Mouse (Mus musculus): ENCODE results near the gene Nptn. TPM values are rescaled to one million over a fixed set of nuclear protein-coding genes. Genes with fewer than 3 reads are reported as not detected.

The Nptn gene
- polyA plus RNA-seq (2015; fragmentation: Illumina TruSeq; extraction: RNeasy Lipid Tissue Mini Kit (QIAGEN cat#74804); ENCODE audit: insufficient read depth, low read depth, low replicate concordance), result 31.9 TPM

GRCm38 (mm10) chr9:58581958-58582540 lies at the start of gene Nptn:
Gene Nptn, plus strand, starts transcription at chr9:58582240.

DNA sequence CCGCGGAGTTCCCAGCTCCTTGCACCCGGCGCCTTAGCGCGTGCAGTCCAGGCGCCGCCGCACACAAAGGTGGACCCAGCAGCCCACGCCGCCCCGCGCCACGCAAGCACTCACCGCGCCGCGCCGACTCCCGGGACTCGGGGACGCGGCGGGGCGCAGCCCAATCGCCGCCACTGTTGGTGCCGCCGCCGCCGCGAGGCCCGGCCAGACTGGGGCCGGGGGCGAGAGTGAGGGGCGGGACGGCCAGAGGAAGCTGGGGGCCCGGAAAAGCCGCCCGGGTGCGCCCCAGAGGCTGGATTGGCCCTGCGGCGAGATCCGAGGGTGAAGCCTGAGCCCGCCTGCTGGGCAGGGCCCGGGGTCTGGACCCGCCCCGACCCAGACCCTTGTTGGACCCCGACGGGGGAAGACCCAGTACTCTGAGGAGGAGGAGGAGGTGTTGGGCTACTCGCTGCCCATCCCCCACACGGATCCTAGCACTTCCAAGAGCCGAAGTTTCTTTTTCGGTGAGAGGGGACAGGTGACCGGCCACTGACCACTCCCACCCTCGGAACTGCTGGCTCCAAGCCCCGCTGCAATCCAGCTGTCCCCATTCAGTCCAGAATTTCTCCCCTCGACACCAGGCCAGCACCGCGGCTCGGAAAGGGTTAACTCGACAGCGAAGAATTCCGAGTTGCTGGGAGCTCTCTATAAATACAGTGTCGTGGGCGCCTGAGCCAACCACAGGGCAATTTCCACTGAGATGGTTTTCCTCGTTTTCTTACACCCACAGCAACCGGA lies 26.9 kb upstream of the Nptn start, which contains the start of gene Cd276:
Cd276 (minus strand) TSS at position 530 of the 777 bp plus-strand sequence.

Other genes with a start within 250 kb of the Nptn start
- gene Tbc1d21, start 211.8 kb upstream of the Nptn start, polyA plus RNA-seq (2015; fragmentation: Illumina TruSeq; extraction: RNeasy Lipid Tissue Mini Kit (QIAGEN cat#74804); ENCODE audit: insufficient read depth, low read depth, low replicate concordance), result not detected
- gene Insyn1, start 93.6 kb upstream of the Nptn start, polyA plus RNA-seq (2015; fragmentation: Illumina TruSeq; extraction: RNeasy Lipid Tissue Mini Kit (QIAGEN cat#74804); ENCODE audit: insufficient read depth, low read depth, low replicate concordance), result 1.6 TPM
- 1.6 TPM for gene Cd276, start 26.8 kb upstream of the Nptn start, polyA plus RNA-seq (2015; fragmentation: Illumina TruSeq; extraction: RNeasy Lipid Tissue Mini Kit (QIAGEN cat#74804); ENCODE audit: insufficient read depth, low read depth, low replicate concordance)
- gene Rec114, start 161.7 kb downstream of the Nptn start, polyA plus RNA-seq (2015; fragmentation: Illumina TruSeq; extraction: RNeasy Lipid Tissue Mini Kit (QIAGEN cat#74804); ENCODE audit: insufficient read depth, low read depth, low replicate concordance), result not detected
- gene Hcn4, start 241.2 kb downstream of the Nptn start, polyA plus RNA-seq (2015; fragmentation: Illumina TruSeq; extraction: RNeasy Lipid Tissue Mini Kit (QIAGEN cat#74804); ENCODE audit: insufficient read depth, low read depth, low replicate concordance), result 0.63 TPM

Measured in pancreas, adult 10 weeks (tissue).